Mouse (Mus musculus) c-Kit-positive CD71-negative TER-119-negative erythroid progenitor cells, embryonic 14.5 days (primary cell): ENCODE results near the gene Crkl.

Source experiments
- DNase-seq: peaks from one replicate; pipeline ENCODE4 v3.0.0-alpha.2; 2013; ENCODE audit warnings: low read depth

Crkl gene

DNA sequence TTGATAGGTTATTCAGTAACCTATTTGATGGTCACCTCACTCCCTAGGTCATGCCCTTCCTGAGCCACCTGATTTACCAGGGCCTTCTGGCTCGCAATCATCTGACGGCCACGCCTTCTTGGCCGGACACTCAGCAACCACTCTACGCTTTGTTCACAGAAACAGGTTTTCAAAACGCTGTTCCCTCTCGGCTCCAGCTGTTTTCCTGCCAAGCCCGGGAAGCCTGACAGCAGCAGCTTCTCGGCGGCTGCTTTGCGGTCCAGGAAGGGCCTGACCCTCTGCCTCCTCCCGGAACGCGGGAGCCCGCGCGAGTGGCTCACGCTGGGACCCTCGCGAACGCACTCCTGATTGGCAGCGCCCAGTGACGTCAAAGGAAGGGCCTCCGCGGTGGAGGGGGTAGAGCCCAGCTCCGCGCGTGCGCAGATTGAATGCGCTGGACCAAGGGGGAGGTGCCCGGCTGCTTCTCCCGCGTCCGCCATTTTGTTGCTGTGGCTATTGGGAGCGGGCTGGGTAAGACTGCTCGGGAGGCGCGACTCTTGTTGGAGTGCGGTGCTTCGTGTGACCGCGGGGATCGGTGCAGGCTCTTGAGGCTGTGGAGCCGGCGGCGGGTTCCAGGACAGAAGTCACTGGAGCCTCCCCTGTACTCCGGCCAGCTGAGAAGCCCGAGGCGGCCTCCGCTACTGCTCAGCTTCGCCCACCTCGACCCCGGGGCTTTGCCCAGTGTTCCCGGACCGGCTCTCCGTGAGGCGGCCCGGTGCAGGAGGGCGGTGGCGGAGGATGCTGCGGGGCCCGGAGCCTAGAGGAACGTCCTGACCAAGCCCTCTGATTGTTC lies at the start of gene Crkl:
Crkl (plus strand) TSS at position 447 of the 832 bp plus-strand sequence.
- peak; percentile 98 for DNase-seq

DNA sequence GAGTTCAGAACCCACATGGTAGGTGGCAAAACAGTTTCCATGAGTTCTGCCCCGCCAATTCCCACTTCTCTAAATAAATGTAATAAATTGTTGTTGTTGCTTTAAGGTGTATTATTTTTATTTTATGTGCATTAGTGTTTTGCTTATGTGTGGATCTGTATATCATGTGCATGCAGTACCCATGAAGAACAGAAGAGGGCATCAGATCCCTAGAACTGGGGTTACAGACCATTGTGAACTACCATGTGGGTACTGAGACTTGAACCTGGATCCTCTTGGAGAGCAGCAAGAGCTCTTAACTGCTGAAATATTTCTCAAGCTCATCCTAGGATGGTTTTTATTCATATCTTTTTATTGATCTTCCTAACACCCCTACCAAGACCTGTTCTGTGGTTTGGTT lies 48.9 kb upstream of the Crkl start:
- DNase-seq, result peak; percentile 58

DNA sequence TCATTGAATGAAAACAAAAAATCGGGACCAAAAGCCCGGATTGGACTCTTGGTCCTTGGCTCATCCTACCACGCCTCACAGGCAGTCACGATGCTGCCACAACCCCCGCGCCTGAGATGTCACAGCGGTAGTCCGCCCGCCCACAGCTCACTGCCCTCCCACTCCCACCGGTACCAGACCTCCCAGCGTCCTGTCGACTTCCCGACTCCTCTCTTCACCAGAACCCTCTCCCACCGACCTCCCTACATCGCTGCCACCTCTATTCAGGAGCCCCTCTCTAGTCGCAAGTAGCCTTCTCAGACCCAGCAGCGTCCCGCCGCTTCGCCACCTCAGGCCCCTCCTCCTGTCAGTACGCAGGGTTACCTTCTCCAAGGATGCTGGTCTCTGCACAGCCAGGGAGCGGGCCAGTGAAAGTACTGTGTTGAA lies 46.5 kb upstream of the Crkl start:
- no peak for DNase-seq

DNA sequence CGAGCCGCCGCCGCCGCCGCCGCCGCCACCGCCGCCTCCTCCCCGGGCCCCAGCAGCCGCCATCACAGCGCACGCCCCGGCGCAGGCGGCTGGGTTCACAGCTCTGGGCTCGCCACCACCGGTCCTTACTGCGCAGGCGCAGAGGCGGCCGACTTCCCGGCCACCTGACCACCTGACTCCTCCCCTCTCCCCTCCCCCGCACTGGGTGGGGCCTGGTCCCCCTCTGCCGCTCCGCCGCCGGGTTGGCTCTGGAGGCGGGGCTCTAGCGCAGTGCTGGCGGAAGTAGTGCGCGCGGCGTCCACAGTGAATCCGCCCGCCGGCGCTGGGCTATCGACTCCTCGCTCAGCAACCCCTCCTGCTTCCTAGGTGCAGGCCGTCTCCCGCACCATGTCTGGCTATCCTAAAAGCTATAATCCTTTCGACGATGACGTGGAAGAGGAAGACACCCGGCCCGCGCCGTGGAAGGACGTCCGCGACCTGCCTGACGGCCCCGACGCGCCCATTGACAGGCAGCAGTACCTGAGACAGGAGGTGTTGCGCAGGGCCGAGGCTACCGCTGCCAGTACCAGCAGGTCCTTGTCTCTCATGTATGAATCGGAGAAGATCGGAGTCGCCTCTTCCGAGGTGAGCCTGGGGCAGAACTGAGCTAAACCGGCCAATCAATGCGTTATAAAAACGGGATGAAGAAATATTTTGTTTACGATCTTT lies 45.9 kb upstream of the Crkl start, which contains the start of the genes Snap29 and Pi4ka:
Snap29 (plus strand) TSS at position 251 of the 708 bp plus-strand sequence.
Pi4ka (minus strand) TSS at position 579 of the 708 bp plus-strand sequence.
- peak; percentile 98 for DNase-seq

DNA sequence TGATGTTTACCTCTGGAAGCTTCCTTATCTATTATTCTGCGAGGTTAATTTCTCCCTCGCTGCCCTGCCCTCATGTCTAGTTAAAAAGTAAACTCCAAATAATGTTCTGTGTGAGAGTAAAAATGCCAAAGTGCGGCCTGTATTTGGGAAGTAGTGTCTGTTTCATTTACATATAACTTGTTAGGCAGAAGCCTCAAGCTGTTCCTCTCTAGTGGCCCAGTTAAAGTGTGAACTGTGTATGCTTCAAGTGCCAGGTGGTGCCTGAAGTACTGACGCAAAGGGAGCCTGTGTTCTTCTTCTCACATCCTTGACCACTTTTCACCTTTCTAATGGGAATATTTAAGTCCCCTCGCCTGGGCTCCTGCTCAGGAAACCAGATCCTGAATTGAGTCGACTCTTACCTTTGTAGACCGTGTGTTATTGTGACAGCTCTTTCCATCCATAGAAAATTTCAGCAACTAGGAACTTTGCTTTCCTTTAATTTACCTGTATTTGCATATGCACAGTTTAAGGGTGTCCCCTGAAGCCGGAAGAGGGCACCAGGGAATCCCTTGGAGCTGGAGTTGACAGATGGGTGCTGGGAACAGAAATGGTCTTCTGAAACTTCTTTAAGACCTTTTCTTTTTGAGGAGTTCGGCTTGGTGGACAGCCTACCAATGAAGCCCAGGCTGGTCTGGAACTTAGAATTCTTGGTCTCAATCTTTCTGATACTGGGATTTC lies 45.1 kb upstream of the Crkl start:
- DNase-seq, result no peak

DNA sequence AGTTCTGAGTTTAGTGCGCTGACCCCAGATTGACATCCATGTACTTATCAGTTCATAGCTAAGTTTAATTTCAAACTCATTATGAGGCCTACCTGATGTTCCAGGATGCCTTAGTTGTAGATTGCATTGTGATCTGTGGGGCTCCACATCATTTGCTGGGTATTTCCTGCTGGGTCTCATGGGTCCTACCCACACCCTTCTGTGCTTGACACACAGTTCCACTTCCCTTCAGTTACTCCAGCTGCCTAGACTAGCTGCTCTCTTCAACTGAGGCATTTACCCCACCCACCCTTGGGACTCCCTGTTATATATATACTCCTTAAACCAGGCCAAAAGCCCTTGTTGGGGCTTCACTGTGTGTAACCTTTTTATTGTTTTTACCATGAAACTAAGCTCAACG lies 42.7 kb upstream of the Crkl start:
- no peak for DNase-seq

DNA sequence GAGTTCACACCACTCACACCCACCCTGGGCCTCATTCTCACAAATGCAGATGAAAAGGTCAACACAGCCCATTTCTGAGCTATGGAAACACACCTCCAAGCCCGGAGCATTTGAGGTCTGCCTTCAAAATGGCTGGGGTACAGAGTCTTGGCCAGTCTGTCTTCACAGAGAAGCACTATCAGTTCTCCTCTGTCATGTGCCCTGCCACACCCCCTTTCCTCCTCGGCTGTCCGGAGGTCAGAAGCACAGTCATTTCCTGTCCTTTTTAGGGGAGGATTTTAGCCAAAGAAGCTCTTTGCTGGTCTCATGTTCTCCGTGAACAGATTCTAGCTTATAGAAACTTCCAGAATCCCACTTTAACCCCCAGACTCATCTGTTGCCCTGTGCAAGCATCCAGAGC lies 41.6 kb upstream of the Crkl start:
- no peak for DNase-seq

DNA sequence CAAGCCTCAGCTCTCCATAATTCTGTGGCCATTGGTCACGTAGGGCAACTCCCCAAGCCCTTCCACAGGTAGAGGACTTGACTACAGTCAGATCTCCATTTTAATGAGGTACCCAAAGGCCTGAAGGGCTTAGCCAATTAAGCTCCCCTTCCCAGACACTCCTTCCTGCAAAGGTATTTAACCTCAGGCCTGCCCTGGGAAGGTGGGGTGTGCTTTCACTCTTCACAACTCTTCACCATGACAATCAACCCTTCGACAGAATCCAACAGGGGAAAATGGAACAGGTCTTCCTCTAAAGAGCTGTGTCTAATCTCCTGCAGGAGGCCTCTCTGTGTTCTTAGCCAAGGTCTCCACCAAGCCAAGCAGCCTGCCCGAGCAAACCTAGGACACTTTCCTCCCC lies 28.8 kb upstream of the Crkl start:
- DNase-seq, result no peak

DNA sequence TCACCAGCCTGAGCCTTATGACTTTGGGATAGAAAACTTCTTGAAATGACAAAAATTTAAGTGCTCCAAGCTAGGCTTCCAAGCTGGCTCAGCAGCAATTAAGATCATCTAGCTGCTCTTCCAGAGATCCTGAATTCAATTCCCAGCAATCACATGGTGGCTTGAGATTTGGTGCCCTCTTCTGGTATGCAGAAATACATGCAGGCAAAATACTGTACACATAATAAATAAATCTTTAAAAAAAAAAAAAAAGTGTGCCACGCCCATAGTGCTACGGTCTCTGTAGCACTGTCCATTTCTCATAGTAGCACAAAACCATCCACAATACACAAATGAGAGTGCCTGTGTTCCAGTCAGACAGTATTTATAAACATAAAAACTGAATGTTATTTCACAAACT lies 19.2 kb upstream of the Crkl start:
- DNase-seq, result no peak

DNA sequence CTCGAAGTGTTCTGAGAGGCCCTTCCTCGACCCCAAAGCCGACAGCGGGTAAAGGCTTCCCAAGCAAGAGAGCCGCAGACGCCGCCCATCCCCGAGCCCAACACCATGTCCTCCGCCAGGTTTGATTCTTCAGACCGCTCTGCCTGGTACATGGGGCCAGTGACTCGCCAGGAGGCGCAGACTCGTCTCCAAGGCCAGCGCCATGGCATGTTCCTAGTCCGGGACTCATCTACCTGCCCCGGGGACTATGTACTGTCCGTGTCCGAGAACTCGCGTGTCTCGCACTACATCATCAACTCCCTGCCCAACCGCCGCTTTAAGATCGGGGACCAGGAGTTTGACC lies 557 bp downstream of the Crkl start:
- DNase-seq, result peak; percentile 20

DNA sequence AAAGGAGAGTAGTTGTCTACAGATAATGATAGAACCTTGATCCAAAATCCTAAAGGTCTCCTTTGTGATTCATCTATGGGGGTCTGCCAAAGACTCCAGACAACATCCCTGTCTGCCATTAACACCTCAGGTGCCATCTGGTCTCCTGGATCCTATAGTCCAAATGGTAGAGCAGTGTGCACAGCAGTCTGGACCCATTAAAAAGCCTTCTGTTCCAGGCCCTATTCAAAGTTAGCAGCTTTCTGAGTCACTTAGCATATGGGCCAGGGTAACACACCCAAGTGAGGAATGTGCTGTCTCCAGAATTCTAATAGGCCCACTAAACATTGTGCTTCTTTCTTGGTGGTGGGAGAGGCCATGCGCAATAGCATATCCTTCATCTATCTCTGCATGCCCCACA lies 5.1 kb downstream of the Crkl start:
- no peak for DNase-seq

DNA sequence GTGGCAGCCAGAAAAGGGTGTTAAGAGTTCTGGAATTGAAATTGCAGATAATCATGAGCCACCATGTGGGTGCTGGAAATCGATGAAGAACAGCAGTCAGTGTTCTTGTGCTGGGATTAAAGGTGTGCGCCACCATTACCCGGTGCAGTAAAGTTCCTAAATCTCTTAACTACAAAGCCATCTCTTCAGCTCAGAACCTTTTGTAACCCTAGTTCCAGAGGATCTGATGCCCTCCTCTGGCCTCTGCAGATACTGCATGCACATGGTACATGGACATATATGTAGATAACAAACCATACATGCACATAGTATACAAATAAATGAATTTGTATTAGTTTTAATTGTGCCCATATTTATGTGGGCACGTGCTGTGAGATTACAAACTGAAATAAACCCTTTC lies 8.5 kb downstream of the Crkl start:
- DNase-seq, result peak; percentile 35

DNA sequence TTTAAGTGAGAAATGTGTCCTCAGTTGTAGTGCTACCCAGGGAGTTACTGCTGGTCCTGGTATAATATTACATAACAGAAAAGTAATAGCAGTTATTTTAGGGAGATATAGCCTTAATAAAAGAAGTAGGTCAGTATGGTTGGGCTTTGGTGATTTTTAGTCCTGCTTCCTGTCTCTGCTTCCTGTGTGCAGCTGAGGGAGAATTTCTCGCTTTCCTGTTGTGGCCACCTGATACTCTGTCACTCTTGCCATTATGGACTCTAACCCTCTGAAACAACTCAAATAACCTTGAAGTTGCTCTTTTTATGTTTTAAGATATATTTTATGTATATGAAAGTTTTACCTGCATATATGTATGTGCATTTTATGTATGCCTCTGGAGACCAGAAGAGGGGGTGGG lies 9.8 kb downstream of the Crkl start:
- no peak for DNase-seq

DNA sequence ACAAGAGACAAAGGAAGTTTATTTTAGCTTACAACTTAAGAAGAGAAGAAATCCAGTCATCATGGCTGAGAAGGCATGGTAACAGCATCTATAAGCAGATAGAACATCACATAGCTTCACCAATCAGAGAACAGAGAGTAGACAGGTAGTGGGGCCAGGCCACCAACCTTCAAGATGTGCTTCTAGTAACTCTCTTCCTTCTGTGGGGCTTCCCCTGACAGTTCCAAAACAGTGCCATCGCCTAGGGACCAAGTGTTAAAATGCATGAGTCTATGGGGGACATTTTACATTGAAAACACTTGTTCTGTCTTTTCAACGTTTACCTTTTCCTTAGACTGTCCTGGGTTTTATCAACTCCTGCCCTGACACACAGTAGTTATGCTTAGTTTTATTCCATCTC lies 11.4 kb downstream of the Crkl start:
- no peak for DNase-seq

DNA sequence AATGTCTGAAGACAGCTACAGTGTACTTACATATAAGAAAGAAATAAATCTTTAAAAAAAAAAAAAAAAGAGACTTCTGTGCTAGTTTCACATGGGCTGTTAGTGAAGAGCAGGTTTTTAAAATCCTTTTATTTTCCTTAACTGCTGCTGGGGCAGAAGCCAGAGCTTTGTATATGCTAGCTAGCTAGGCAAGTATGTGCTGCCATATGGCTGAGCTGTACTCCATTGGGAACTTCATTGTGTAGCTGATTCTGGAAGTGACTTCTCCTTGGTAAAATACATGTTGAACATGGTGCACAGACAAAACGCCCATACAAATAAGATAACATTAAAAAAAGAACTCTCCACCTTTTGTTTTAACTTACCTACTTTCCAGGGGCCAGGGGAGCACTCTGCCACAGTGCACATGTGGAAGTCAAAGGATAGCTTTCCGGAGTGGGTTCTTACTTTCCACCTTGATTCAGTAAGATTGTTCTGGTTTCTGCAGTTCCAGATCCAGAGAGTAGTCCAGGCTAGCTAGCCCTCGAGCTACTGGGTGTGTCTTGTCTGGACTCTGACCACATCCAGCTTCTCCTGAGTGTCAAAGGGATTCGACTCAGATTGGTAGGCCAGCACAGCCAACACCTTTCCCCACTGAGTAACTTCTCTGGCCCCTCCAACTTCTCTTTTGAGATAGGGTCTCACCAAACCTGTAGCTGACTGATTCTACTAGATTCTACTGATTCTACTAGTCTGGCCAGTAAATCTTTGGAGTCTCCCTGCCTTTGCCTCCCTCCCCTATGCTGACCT lies 15.3 kb downstream of the Crkl start:
- no peak for DNase-seq

DNA sequence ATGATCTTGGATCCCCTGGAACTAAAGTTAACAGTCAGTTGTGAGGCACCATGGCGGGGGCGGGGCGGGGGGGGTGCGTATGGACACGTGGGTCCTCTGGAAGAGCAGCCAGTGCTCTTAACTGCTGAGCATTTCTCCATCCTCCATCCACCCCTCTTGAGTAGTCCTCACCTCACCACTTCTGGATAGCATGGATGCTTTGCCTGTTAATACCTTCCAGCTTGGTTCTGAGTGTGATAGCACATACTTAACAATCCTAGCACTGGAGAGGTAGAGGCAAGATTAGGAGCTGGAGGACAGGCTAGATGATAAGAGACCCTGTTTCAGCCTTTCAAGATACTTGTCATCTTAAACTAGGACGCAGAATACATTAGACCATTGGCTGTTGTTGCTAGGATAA lies 20.7 kb downstream of the Crkl start:
- no peak for DNase-seq

DNA sequence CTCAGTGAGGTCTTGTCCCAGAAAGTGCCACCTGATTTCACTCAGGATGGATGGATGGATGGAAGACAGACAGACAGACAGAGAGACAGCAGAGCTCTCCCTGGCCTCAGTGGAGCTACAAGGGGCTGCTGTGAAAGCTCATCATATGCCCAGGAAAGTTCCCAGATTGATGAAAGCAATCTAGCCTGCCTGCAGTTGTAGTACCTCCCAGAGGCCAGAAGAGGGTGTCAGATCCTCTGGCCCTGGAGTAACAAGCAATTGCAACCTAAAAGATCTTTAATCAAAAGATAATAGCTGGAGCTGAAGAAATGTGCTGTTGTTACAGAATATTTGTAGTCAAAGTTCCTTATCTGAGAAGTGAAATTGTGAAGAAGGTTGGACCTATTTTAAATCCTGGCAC lies 22.3 kb downstream of the Crkl start:
- no peak for DNase-seq

DNA sequence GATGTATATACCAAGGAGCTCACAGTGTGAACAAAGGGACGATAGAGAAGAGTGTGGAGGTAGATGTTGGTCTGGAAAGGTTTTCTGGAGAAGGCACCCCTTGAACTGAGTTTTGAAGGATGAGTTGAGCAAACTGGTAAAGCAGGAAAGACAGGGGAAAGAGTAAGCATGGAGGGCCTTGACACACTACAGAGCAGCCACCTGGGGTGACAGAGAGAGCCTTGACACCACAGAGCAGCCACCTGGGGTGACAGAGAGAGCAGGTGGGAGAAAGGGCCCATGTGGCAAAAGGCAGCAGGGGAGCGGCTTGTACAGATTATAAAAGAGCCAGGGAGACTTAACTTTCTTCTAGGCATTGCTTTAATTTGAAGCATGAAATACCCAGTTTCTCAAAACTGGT lies 23.0 kb downstream of the Crkl start:
- no peak for DNase-seq

DNA sequence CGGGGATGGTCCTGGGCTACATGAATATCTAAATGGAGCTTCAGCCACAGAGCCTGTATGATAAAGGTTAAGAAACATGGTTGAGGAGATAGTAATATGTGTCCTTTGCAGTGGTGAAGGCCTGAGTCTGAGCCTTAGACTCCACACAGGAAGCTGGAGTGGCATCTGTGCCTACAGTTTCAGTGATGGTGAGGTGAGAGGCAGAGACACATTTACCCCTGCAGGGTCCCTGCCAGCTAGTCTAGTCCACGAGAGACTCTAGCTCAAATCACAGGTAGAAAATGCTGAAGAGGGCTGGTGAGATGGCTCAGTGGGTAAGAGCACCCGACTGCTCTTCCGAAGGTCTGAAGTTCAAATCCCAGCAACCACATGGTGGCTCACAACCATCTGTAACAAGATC lies 23.5 kb downstream of the Crkl start:
- DNase-seq, result no peak

DNA sequence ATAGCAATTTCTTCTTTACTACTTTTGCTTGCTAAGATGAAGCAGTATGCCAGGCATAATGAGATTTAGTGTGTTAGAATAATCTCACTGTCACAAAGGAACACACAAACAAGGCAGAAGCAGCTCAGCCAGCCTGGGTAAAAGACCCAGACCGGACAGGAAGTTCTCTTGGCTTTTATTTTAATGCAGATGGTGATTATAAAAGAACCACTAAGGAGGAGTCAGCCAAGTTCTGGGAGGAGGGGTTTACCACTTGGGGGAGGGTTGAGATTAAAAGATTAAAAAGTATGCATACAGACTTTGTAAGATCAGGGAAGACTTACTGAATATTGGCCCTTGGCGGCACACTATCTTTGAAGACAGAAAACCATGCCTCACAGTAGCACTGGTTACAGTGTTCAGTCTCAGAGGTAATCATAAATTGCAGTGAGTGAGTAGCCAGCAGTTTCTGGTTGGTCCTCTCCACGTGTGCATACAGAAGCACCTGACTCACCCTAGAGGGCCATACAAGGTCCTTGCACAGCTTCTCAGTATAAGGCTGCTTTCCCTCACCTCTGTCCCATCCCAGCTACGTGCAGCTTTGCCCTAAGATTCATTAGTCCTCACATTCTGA lies 26.6 kb downstream of the Crkl start:
- no peak for DNase-seq

DNA sequence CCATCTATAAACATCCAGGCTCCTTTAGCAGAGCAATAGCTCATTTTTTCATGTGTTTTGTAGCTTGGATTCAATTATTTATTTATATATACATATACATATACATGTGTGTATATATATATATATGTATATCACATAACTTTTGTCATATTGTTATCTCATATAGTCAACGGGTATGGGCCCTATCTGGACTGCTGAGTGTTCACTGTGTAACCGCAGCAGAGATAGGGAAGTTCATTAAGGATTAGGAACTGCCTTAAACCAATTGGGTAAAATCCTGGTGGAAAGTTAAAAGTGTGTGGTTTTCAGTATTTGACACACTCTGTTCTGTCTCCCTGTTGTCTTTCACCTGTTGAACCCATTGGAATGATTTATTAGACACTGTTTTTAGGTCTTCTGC lies 29.7 kb downstream of the Crkl start:
- DNase-seq, result no peak

DNA sequence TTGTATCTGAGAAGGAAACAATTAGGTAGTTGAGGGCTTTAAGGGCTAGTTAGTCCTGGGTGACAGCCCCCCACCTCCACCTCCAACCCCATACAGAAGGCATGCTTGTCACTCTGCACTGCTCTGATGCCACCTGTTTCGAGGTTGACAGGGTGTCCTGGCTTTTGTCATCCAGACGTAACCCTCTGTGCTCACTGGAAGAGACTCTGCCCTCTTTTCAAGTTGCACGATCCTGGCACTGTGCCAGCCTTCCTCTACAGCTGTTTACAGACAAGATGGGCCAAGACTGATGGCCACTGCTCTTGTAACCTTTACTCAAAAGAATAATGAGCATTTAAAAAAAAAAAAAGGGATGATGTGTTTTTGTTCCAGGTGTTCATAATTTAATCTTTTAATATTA lies 34.7 kb downstream of the Crkl start:
- no peak for DNase-seq
